Mouse (Mus musculus): ENCODE results near the gene Duxbl3.
"Not testable (repeated sequence)": the region's sequence is repeated elsewhere in the genome, so short reads cannot be mapped to it uniquely, and the experiment has no call there.

Gene Duxbl3

DNA sequence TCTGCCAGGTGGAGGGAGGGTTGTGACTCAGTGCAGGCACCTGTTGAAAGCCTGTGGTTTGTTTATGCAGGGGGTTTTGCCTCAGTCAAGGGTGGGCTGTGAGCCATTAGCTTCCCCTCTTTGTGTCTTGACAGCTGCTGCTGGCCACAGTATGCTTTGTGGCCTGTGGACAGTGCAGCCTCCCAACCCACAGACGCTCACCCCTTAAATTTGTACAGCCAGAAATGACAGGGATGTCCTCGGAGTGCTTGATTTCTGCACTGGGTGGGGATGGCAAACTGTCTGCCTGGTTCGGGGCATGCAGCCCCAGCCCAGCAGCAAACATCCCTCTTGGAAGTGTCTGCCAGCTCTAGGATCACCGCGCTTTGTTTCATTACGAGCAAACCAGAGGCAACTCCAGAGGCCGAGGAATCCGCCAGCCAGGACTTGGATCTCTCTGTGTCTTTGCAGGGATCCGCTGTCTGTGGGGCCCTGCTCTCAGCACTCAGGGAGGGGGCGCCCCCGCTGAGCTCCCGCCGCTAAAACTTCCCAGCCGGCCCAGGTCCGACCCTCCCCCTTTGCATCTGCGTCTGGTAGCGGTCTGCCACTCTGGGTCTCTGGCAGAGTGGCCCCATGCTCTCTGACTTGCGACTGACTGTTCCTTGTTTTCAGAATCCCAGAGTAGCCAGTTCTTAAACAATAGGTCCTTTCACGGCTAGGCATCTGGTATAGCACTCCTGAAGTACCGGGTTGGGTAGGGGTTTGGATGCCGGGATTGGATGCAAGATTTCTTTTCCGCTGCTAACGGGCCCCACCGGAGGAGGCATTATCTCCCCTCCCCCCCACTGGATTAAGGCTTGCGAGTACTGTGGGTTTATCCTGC is at the start of gene Duxbl3:
Gene Duxbl3 (plus strand): TSS at position 207 of the 862 bp plus-strand sequence.
- not testable (repeated sequence) for DNase-seq

DNA sequence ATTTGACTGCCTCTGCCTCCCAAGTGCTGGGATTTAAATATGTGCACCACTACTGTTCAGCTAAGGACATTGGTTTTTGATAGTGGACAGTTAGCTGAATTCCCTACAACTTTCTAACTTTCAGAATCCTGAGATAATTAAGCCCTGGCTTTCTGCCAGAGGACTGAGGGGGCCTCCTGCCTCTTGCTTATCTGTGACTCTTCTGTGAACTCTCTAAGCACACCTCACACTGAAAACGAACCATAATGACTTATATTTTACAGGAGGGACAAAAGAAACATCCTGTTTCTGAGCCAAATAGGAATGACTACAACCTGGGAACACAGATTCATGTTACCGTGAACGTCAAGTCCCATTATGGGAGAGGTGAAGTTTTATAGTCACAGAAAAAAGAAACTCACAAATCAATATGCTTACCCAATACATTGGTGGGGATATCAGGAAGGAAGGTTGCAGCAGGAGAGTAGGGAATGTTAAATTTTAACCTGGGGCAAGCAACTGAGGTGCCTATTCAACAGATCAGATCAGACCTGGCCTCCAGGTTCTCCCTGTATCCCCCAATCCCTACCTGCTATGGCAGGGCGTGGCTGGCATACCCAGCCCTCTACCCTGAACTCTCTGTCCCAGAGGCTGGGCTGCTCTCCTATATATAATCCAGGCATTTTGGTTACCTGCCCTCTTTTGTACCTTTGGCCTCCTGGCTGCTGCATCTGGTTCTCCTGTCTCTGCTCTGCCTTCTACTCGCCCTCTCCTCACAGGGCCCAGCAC is 41.3 kb upstream of the Duxbl3 start:
- not testable (repeated sequence) for DNase-seq

DNA sequence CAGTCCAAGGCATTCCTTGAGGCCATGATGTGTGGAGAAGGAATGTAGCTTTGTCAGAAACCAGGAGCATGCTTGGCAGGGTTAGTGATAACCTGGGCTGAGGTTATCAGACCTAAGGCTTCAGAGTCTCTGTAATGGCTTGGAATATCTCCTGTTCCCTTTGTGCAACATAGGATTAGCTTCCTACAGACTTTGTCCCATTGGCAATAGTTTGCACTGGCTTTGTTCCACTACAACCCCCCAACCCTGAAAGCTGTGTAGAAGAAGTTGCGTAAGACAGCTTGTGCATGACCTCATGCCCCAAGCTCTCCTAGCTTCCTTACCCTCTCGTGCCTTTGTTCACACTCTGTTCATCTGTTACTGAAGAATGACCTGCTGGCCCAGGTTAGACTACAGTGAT is 20.6 kb upstream of the Duxbl3 start:
- DNase-seq, result not testable (repeated sequence)

DNA sequence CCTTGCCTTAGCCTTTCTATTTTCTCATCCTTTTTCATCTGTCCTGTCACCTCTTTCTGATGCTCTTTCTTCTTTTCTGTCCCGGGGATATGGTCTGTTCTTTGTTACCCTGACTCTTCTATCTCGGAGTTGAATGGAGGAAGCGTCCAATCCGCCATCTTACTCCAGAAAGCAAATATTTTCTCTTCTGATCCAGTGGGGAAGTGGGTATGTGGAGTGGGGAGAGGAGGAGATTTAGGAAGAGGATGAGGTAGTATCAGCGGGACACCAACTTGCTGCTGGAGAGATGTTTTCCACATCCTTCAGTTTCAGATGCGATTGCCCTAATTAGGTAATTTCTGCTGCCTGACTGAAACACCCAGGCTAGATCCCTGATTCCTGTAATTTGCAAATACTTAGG is 967 bp downstream of the Duxbl3 start:
- DNase-seq, result not testable (repeated sequence)

DNA sequence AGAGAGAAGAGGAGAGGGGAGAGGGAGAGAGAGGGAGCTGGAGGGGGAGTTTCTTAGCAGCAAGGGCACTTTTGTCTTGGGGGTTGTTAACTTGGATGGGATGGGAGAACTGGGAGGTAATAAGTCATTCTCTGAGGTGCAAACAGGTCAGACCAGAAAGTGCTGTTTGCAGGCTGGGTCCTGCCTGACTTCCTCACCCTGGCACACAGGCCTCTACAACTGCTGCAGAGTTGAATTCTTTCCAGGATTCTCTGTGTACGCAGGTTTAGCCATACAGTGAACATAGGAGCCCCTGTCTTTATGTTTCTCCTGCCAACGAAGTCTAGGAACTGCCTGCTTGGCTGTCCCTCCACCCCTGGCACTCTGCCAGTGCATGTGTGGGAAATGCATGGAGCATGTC is 29.0 kb downstream of the Duxbl3 start:
- not testable (repeated sequence) for DNase-seq

DNA sequence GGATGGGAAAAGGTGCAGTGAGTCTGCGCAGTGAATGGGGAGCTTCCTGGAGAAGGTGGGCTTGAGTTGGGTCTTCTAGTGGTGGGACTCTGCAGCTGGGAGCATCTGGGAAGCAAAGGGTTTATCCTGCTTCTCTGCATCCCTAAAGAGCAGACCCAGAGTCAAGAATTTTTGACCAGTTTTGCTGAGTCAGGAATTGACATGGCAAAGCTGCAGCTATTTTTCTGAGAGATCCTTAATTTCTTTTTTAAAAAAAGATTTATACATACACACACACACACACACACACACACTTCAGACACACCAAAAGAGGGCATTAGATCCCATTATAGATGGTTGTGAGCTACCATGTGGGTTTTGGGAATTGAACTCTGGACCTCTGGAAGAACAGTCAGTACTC is 36.1 kb downstream of the Duxbl3 start:
- no peak for DNase-seq

DNA sequence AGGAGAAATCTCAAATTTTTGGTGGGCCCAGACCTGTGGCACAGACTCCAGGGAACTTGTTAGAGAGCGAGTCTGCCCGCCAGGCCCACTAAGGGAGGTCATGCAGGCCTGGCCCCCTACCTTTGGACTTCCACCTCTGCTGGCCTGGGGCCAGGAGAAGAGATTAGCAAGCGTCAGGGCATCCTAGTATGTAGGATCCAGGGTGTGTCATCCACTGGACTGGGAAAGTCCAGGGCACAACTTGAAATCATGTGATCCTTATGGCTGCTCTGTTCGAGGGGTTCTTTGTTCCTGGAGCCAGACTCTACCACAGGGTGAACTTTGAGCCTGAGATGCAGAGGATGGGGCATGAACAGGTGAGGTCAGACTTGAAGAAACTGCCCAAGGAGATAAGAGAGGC is 39.3 kb downstream of the Duxbl3 start:
- DNase-seq, result no peak

DNA sequence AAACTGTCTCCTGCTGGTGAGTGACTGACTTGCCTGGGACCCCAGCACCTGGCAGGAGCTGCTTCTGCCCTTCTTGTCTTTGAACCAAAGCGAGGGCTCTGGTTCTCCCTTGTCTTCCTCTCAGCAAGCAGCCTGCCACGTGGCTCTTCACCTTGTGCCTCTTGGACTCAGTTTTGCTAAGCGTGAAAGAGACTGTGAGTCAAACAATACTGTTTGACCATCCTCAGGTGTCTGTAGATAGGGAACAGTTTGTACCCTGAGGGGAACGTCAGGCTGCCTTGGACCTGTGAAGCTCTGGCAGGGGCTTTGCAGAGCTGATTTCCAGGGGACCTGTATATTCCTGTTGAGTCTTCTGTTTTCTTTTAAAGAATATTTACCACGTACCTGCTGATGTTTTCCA is 39.7 kb downstream of the Duxbl3 start:
- DNase-seq, result no peak

DNA sequence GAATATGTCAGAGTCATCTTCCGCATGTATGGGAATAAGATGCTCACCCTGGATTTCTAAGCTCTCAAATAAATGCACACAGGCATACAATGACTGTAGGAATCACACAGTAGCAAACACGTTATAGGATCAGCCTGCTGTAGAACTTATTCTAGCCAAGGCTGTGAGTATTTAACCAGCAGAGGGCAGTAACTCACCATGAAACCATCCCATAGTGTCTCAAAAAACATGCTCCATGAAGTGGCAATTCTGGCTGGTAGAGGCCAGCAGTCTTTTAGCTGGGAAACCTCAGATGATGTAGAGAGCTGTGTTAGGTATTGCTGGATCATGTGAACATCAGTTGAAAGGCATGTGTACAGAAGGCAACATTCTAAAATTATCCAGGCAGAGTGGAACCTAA is 45.3 kb downstream of the Duxbl3 start:
- peak; percentile 84 for DNase-seq

DNA sequence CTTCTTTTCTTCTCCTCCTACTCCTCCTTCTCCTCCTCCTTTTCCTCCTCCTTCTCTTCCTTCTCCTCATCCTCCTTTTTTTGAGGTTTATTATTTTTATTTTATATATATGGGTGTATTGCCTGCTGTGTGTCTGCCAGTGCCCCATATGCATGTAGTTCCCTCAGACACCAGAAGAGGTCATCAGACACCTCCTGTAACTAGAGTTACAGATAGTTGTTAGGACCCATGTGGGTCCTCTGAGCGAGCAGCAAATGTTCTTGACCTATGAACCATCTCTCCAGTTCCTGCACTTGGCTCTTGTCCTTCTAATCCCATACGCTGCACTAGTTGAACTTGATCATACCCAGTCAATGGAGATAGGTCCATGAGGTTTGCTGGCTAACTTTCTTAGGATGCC is 48.3 kb downstream of the Duxbl3 start:
- peak; percentile 66 for DNase-seq

DNA sequence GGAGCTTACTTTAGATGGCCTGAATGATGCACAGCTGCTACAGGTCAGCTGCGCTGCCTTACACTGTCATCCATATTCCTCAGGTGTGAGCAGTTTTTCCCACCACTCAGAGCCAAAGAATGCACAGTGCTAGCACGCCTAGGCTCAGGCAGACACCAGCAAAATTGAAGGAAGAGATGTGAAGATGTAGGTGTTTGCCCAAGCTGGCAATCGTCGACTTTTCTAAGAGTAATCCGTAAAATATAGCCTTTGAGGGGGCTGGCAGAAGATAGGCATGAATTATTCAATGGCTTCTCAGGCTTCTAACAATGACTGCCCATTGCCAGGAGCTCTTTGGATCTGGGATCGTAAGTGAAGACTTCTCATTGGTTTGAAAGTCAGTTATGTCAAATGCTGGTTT is 51.1 kb downstream of the Duxbl3 start:
- DNase-seq, result no peak

DNA sequence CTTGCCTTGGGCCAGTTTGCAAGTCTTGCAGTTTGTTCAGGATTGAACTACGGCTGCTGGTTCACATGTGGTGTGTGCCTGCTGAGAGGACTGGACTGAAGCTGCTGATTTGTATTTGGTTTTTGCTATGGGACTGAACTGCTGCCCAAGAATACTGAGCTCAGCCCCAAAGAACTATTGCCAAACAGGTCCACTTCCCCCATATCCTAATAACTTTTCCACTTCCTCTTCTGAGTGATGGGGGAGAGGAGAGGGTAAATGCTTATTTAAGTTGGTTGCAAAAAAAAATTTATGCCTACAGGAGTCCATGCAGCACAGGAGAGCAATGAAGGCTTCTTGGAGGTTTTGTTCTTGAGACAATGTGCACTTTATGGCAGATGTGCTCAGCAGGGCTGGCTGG is 51.7 kb downstream of the Duxbl3 start:
- no peak for DNase-seq

DNA sequence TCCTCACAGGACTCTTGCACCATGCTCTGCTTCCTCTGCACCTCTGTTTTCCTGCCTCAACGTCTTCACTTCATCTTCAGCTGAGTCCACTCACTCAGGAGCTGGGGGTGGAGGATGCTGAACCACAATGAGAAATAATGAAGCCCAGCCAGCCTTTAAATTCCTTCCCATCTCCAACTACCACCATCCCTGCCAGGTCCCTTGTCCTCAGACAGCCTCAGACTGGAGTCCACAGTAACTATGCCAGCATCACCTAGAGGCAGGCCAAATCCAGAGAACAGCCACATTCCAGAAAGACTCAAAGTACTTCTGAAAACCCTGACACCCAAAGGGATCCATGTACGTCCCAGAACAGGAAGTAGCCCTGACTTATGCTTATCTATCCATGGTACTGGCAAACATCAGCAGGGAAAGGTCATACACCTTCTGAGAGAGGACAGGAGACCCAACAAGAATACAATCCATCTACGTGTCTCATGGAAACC is 58.5 kb downstream of the Duxbl3 start:
- DNase-seq, result no peak

All from embryo, embryonic 11 days (tissue).